Mouse (Mus musculus) forebrain, embryonic 13.5 days (tissue): ENCODE measurements at regions not wholly inside any gene's neighbourhood (a gene's known extent, or its start where the extent isn't known, plus 50 kb on each side); places are given as distances from the start of the nearest gene placed in this dataset.
"Not testable (repeated sequence)": the region's sequence is repeated elsewhere in the genome, so short reads cannot be mapped to it uniquely, and the experiment has no call there.

Experiments
- ATAC-seq: fragments of 200-750 bp; cut with Nextera tagmentation; 2 replicates; pipeline ENCODE4 v1.8.0; 2017
- H3K27ac ChIP-seq: fragments of 300-500 bp; sonication (generic); 2 replicates; pipeline ENCODE4 v1.5.1; 2015; ENCODE audit warnings: inconsistent platforms, mild to moderate bottlenecking, moderate library complexity
- H3K27me3 ChIP-seq: fragments of 300-500 bp; sonication (generic); 2 replicates; pipeline ENCODE4 v1.6.1; 2015; ENCODE audit warnings: mild to moderate bottlenecking, inconsistent platforms
- H3K36me3 ChIP-seq: fragments of 300-500 bp; sonication (generic); 2 replicates; pipeline ENCODE4 v1.6.1; 2015; ENCODE audit warnings: mild to moderate bottlenecking, inconsistent platforms; ENCODE audit not compliant: poor library complexity, severe bottlenecking
- H3K4me1 ChIP-seq: fragments of 300-500 bp; sonication (generic); 2 replicates; pipeline ENCODE4 v1.6.1; 2015; ENCODE audit warnings: inconsistent platforms
- H3K4me2 ChIP-seq: fragments of 300-500 bp; sonication (generic); 2 replicates; pipeline ENCODE4 v1.6.1; 2015; ENCODE audit warnings: inconsistent platforms, mild to moderate bottlenecking, moderate library complexity
- H3K4me3 ChIP-seq: fragments of 300-500 bp; sonication (generic); 2 replicates; pipeline ENCODE4 v1.5.1; 2015; ENCODE audit warnings: mild to moderate bottlenecking, inconsistent platforms
- H3K9ac ChIP-seq: fragments of 300-500 bp; sonication (generic); 2 replicates; pipeline ENCODE4 v1.6.1; 2015; ENCODE audit warnings: mild to moderate bottlenecking, inconsistent platforms
- H3K9me3 ChIP-seq: fragments of 300-500 bp; sonication (generic); replicated peaks from 2 replicates; pipeline ENCODE4 v1.6.1; 2016; ENCODE audit warnings: inconsistent platforms
- WGBS: fragments of 180-500 bp; shearing (Covaris S2); methylation state at CpG from one replicate; pipeline ENCODE4 v1.1.7; 2015; 5-methylcytosine and 5-hydroxymethylcytosine counted together

DNA sequence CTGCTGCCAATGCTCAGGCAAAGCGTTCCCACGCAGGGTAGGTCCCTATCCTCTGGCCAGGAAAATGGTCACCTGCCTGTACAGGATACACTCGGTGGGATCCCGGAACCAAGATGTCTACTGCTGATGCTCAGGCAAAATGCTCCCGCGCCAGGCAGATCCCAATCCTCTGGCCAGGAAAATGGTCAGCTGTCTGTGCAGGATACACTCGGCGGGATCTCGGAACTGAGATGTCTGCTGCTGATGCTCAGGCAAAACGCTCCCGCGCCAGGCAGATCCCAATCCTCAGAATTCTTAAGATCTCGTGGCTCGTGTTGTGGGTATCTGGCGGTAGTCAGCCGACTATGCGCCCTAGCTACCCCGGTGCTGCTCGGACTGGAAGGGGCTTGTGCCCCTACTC lies 288.0 kb downstream of the Nucb2 start:
- not testable (repeated sequence) for H3K4me1 ChIP-seq, H3K4me2 ChIP-seq, H3K9ac ChIP-seq, H3K27me3 ChIP-seq, H3K9me3 ChIP-seq, H3K27ac ChIP-seq, H3K36me3 ChIP-seq, H3K4me3 ChIP-seq, ATAC-seq
- 95% methylated on average over 19 of the region's 19 CpGs for WGBS

DNA sequence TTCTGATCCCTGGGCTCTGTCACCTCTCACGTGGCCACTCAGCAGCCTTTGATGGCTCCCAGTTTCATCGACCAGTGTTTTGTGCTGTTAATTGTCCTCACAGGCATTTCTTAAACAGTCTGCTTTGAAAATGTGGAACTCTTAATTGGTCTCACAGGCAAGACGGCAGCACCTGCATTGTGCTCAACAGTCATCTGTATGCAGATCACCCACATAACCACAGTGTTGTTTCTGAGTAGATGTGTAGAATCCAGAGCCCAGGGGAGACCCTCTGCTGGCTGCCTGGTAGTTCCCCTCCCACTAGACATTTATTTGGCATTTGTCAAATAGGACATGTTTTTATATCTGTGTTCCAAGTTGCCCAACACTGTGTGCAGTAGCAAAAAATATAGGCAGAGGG lies 304.3 kb downstream of the Nucb2 start:
- Histone ChIP-seq H3K9ac (no peak overlapping the region), H3K27me3 (no peaks in the 10 kb centered on the region), H3K4me3 (no peak overlapping the region), H3K27ac (no peak overlapping the region), H3K9me3 (no peaks in the 10 kb centered on the region), H3K4me2 (no peak overlapping the region), H3K36me3 (no peaks in the 10 kb centered on the region), H3K4me1 (peaks cover 10% of the 10 kb centered on the region)
- WGBS = 19% methylated on average over 3 of the region's 3 CpGs
- peak; percentile 41; the same call in 1 of the 2 replicates for ATAC-seq

DNA sequence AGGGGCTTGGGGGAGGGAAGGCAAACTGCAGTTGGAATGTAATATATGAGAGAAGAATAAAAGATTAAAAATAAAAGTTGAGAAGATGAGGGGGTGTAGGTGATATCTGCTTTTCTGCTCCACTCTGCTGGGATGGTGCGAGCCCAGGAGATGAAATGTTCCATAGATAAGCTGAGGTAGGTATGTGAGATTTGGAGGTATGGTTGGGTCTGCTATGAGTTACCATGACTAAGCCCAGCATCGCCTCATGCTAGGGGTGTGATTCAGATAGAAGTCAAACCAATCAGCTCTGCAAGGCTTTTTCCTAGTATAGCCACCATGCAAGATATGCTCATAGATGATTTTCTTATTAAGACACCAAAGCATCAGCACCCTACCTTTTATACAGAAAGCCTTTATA lies 312.3 kb downstream of the Nucb2 start:
- Histone ChIP-seq H3K9ac (no peak overlapping the region), H3K4me3 (no peak overlapping the region), H3K36me3 (no peaks in the 10 kb centered on the region), H3K9me3 (no peaks in the 10 kb centered on the region), H3K4me2 (no peak overlapping the region), H3K27me3 (no peaks in the 10 kb centered on the region), H3K4me1 (no peaks in the 10 kb centered on the region), H3K27ac (no peak overlapping the region)
- no peak for ATAC-seq
- 89% methylated on average over 2 of the region's 2 CpGs for WGBS

DNA sequence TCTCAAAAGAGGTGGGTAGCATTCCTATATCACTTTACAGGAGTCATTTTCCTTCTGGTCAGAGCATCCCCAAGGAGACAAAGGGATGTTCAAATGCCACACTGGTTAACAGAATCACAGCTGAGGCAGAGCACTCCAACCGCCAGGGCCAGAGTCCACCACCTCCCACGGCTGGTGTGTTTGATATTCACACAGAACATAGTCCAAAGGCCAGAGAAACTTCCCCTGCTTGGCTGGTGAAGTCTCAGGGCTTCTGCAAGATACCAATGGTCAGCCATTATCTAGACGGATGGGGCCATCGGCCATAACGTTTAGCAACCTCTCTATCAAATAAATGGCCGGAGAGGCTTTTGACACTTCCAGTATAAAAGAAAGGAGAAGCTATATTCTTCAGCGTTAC lies 313.8 kb downstream of the Nucb2 start:
- Histone ChIP-seq H3K9ac (no peak overlapping the region), H3K27me3 (no peaks in the 10 kb centered on the region), H3K4me1 (no peaks in the 10 kb centered on the region), H3K4me3 (no peak overlapping the region), H3K9me3 (no peaks in the 10 kb centered on the region), H3K27ac (no peak overlapping the region), H3K36me3 (no peaks in the 10 kb centered on the region), H3K4me2 (no peak overlapping the region)
- no peak for ATAC-seq
- 85% methylated on average over 7 of the region's 7 CpGs for WGBS

DNA sequence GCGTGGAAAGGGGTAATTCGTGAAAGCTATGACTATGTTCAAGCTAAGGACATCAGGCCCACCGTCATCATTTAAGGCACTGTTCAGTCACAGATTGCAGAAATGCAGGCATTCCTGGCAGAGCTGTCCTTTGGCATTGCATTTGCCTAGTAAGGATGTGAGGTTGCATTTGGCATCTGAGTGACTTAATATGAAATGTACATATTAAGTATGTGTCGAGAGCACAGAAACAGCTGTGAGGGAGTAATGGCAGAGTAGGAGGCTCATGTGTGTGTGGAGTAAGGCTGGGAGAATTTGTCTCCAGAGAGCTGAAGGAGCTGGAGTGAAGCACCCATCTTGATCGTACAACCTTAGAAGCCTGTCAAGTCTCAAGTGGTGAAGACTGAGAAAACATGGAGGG lies 316.4 kb downstream of the Nucb2 start:
- WGBS = 87% methylated on average over 5 of the region's 5 CpGs
- Histone ChIP-seq H3K4me3 (no peak overlapping the region), H3K27ac (no peak overlapping the region), H3K36me3 (no peaks in the 10 kb centered on the region), H3K4me1 (no peaks in the 10 kb centered on the region), H3K4me2 (no peak overlapping the region), H3K9ac (no peak overlapping the region), H3K9me3 (no peaks in the 10 kb centered on the region), H3K27me3 (no peaks in the 10 kb centered on the region)
- ATAC-seq = no peak

DNA sequence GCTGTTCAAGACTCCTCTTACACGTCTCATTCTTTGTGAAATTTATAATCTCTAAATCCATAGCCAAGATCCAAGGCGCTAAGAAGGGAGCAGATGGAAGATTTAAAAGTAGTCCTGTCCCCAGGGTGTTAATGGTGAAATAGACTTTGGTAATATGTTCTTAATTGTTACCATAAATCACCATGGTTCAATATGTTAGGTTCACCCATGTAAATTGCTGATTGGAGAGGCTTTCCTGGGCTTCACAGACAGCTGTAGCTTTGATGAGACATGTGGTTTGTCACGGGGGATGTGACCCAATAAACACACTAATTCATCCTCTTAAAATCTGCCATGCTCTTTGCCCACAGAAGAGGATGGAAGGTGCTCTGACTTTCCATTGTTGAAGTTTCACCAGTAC lies 338.7 kb downstream of the Nucb2 start:
- no peak overlapping the region for H3K27ac ChIP-seq
- H3K27me3 ChIP-seq = no peaks in the 10 kb centered on the region
- no peaks in the 10 kb centered on the region for H3K9me3 ChIP-seq
- H3K4me2 ChIP-seq = no peak overlapping the region
- no peaks in the 10 kb centered on the region for H3K4me1 ChIP-seq
- no peaks in the 10 kb centered on the region for H3K36me3 ChIP-seq
- no peak overlapping the region for H3K9ac ChIP-seq
- no peak overlapping the region for H3K4me3 ChIP-seq
- 72% methylated on average over 3 of the region's 3 CpGs for WGBS
- no peak for ATAC-seq

DNA sequence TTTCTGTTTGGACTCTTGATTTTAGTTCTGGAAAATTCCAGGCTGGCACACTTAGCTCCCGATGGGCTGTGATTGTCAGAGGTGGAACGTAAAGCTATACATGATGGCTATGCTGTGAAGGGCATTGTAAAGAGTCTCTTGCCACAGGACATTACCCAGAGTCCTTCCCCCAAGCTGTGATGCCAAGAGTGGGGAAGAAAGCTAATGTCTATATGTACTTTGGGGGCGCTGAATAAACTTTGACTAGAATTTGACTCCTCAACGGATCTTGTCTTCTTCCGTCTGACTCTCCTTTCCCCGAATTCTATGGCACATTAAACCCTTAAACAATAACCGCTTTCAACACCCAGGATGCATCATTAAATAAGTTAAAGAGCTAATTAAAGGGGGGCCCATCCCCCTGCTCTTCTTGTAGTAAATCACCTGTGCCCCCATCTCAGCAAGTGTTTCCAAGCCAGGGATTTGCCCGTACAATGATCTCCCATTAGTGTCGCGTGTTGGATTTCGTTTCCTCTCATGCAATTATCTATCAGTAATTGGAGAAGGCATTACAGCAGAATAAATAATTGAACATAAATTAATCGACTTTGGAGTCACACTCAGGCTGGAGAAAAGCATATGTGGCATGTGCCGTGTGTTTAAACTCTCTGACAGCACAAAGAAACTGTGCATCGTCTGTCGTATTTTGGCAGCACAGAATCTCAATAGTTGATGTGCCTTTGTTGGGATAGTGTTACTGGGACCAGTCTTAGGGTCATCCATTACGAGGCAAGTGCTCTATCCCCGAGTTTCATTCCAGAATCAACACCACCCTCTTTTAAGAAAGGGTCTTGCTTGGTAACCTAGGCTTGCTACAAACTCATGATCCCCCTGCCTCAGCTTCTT lies 343.9 kb downstream of the Nucb2 start:
- Histone ChIP-seq H3K9me3 (no peaks in the 10 kb centered on the region), H3K9ac (no peak overlapping the region), H3K27ac (no peak overlapping the region), H3K27me3 (no peaks in the 10 kb centered on the region), H3K4me2 (no peak overlapping the region), H3K4me3 (no peak overlapping the region), H3K36me3 (no peaks in the 10 kb centered on the region), H3K4me1 (no peaks in the 10 kb centered on the region)
- no peak for ATAC-seq
- 60% methylated on average over 17 of the region's 17 CpGs for WGBS

DNA sequence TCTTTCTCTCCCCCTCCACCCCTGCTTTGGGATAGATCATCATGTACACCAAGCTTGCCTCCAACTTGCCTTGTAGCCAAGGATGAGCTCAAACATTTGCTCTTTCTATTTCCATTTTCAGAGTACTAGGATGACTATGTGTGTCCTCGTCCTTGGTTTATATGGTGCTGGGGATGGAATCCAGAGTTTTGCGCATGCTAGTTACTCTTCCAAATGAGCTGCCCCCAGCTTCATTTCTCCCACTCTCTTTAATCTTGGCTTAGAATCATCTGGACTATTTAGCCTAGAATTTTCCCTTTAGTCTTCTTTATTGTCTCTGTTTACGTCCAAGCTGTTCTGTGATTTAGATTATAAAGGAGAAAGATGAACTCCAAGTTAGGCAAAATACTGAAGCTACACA lies 349.2 kb downstream of the Nucb2 start:
- Histone ChIP-seq H3K4me3 (no peak overlapping the region), H3K9ac (no peak overlapping the region), H3K36me3 (no peaks in the 10 kb centered on the region), H3K9me3 (no peaks in the 10 kb centered on the region), H3K4me2 (no peak overlapping the region), H3K27me3 (no peaks in the 10 kb centered on the region), H3K4me1 (no peaks in the 10 kb centered on the region), H3K27ac (no peak overlapping the region)
- no peak for ATAC-seq
- WGBS = 93% methylated on average over 3 of the region's 3 CpGs

DNA sequence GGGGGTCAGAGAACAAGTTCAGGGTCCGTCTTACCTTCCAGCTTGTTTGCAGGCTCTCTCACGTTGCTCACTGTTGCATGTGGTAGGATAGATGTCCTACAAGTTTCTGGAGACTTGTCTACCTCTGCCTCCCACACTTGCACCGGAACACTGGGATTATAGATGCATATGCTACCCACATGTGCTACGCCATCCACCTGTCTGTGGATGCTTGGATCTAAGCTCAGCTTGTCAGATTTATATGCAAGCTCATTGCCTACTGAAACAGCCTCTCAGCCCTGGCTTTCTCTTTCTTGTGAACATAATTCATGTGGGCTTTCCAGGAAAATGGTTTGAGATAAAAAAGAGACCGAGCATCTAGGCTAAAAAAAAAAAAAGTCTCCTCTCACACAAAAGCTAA lies 353.0 kb downstream of the Nucb2 start:
- no peaks in the 10 kb centered on the region for H3K27me3 ChIP-seq
- H3K4me2 ChIP-seq = no peak overlapping the region
- no peak overlapping the region for H3K4me3 ChIP-seq
- no peaks in the 10 kb centered on the region for H3K4me1 ChIP-seq
- WGBS = 88% methylated on average over 5 of the region's 5 CpGs
- no peak overlapping the region for H3K27ac ChIP-seq
- ATAC-seq = no peak
- no peaks in the 10 kb centered on the region for H3K36me3 ChIP-seq
- no peaks in the 10 kb centered on the region for H3K9me3 ChIP-seq
- no peak overlapping the region for H3K9ac ChIP-seq

DNA sequence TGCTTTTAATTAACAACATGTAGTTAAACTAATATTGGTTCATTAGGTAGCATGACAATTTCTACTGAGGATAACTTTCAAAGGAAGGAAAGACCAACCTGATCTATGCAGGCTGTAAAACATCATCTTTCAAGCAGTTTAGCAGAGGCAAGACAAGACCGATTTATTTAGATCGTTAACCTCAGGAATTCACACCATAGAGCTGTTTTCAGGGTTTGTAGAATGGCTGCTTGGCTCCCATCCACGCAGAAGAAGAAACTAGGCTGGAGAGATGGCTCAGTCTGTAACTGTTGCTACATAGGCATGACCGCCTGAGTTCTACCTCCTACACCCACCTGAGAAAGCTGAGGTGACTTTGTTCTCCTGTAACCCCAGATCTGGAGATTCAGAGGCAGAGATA lies 353.6 kb downstream of the Nucb2 start:
- 76% methylated on average over 4 of the region's 4 CpGs for WGBS
- ATAC-seq = no peak

DNA sequence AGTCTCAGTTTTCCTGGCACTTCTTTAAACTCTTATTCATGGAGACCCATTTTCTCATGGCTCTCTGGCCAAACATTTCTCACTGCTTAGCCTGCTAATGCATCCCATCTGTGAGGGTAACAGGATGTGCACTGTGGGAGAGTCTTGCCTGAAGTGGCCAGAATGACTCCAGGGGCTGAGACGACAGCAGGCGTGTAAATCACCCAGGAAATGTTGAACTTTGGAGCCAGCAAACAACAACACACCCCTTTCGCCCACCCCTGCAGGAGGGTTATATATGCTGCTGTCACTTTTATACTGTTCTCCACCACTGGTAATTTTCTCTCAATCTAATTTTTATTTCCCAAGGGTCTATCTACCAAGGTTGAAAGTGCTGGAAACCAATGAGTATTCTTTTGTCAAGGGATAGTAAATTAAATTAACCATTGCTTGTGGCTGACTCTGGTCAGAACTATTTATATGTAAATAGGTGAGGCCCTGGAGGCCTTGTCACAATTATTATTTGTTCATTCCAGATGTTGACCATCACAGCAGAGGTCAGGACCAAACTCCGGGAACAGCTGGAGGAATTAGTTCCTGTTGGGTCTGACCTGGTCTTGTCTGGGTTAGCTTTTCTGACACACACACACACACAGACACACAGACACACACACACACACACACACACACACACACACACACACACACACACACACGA lies 378.2 kb downstream of the Nucb2 start:
- WGBS = 77% methylated on average over 5 of the region's 5 CpGs
- no peaks in the 10 kb centered on the region for H3K27me3 ChIP-seq
- no peak overlapping the region for H3K4me3 ChIP-seq
- ATAC-seq = no peak
- no peaks in the 10 kb centered on the region for H3K4me1 ChIP-seq
- H3K9me3 ChIP-seq = no peaks in the 10 kb centered on the region
- H3K9ac ChIP-seq = no peak overlapping the region
- H3K27ac ChIP-seq = no peak overlapping the region
- H3K36me3 ChIP-seq = no peaks in the 10 kb centered on the region
- H3K4me2 ChIP-seq = no peak overlapping the region

More for the DNA sequence above, 353.6 kb downstream of the Nucb2 start:
- H3K9me3 ChIP-seq = no peaks in the 10 kb centered on the region
- no peak overlapping the region for H3K4me3 ChIP-seq
- no peaks in the 10 kb centered on the region for H3K36me3 ChIP-seq
- no peak overlapping the region for H3K4me2 ChIP-seq
- H3K27me3 ChIP-seq = no peaks in the 10 kb centered on the region
- H3K9ac ChIP-seq = no peak overlapping the region
- no peaks in the 10 kb centered on the region for H3K4me1 ChIP-seq
- H3K27ac ChIP-seq = no peak overlapping the region

DNA sequence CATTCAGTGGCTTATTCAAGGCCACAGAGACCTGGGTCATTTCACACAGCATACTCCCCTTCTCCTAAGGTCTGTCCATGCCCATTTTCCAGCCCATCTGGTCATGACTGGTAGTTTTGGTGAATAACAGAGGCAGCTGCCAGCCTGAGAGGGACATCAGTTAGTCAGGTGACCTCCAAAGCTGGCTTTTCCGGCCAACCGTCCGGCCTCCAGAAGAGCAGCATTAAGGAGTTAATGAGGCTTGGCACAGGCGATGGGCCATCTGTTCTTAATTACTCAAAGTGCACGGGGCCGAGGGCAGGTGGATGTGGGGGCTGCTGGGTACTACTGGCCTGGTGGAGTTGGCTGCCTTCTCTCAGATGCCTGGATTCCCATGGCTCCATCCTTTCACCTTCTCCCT lies 389.7 kb downstream of the Nucb2 start:
- Histone ChIP-seq H3K9me3 (no peaks in the 10 kb centered on the region), H3K4me1 (no peaks in the 10 kb centered on the region), H3K4me2 (no peak overlapping the region), H3K4me3 (no peak overlapping the region), H3K36me3 (no peaks in the 10 kb centered on the region), H3K27me3 (no peaks in the 10 kb centered on the region), H3K27ac (no peak overlapping the region), H3K9ac (no peak overlapping the region)
- ATAC-seq = no peak
- 58% methylated on average over 6 of the region's 6 CpGs for WGBS
